Mouse (Mus musculus): ENCODE measurements around the gene Ttn. TPM values are rescaled to one million over a fixed set of nuclear protein-coding genes. Genes with fewer than 3 reads are reported as not detected.

Ttn gene
- total and polyA plus RNA-seq, 3 experiments = under 0.01 to 0.03 TPM; not detected in 1

- no peaks in the 10 kb centered on the region for H3K4me1 ChIP-seq (ENCODE audit: control insufficient read depth in 1 of 2, insufficient read depth in 2 of 2, low read length in 2 of 2)
- no peaks in the 10 kb centered on the region for H3K27me3 ChIP-seq (ENCODE audit: control insufficient read depth in 1 of 2, insufficient read depth in 2 of 2, low read length in 2 of 2)
- no peaks in the 10 kb centered on the region for H3K36me3 ChIP-seq (ENCODE audit: control insufficient read depth in 1 of 2, insufficient read depth in 2 of 2, low read length in 2 of 2)
- TF ChIP-seq MYC (IDR thresholded peaks at IDR 0.05; ENCODE audit: low read depth, low read length) = no peak
- no peak for TF ChIP-seq GABPA (IDR thresholded peaks at IDR 0.05; ENCODE audit: low read depth, low read length)
- no peak for TF ChIP-seq ZMIZ1 (IDR thresholded peaks at IDR 0.05; ENCODE audit: low read depth, low read length)
- no peak for TF ChIP-seq MXI1 (IDR thresholded peaks at IDR 0.05; ENCODE audit: low read depth, low read length)
- TF ChIP-seq TBP (IDR thresholded peaks at IDR 0.05; ENCODE audit: low read depth, low read length) = no peak
- TF ChIP-seq TCF12 (IDR thresholded peaks at IDR 0.05; ENCODE audit: low read depth, low read length) = no peak
- no peak for TF ChIP-seq MYB (IDR thresholded peaks at IDR 0.05; ENCODE audit: low read depth, low read length)
- TF ChIP-seq CHD1 (IDR thresholded peaks at IDR 0.05; ENCODE audit: low read depth, low read length) = no peak
- no peak for TF ChIP-seq ZC3H11A (IDR thresholded peaks at IDR 0.05; ENCODE audit: low read depth, low read length)
- no peak for TF ChIP-seq RAD21 (IDR thresholded peaks at IDR 0.05; ENCODE audit: low read depth, low read length)
- no peak for TF ChIP-seq POLR2AphosphoS5 (IDR thresholded peaks at IDR 0.05; ENCODE audit: borderline replicate concordance, low read depth, low read length)
- no peak for TF ChIP-seq RCOR1 (IDR thresholded peaks at IDR 0.05; ENCODE audit: low read depth, low read length)
- TF ChIP-seq NRF1 (IDR thresholded peaks at IDR 0.05; ENCODE audit: insufficient read depth, low read depth, low read length, poor library complexity, severe bottlenecking) = no peak
- TF ChIP-seq SMC3 (IDR thresholded peaks at IDR 0.05; ENCODE audit: low read depth, low read length) = no peak
- H3K4me3 ChIP-seq (ENCODE audit: control insufficient read depth in 1 of 2, insufficient read depth in 1 of 2, low read depth in 2 of 2, low read length in 2 of 2) = no peak overlapping the region
- H3K27ac ChIP-seq (ENCODE audit: control insufficient read depth, low read depth, low read length) = no peak overlapping the region
- no peak overlapping the region for H3K9ac ChIP-seq (ENCODE audit: control insufficient read depth, low read depth, low read length, poor library complexity, severe bottlenecking)
- H3K79me2 ChIP-seq (ENCODE audit: control insufficient read depth, insufficient read depth, low read length, poor library complexity) = no peaks in the 10 kb centered on the region
- H3K9me3 ChIP-seq (replicated peaks; ENCODE audit: insufficient read depth, low read length) = no peaks in the 10 kb centered on the region
- no peak for DNase-seq (ENCODE audit: low read depth, low spot score)
Measured at GRCm38 (mm10) chr2:76965542-76965941, 16.8 kb downstream of the Ttn start.

- Histone ChIP-seq H3K9ac (ENCODE audit: control insufficient read depth, low read depth, low read length, poor library complexity, severe bottlenecking) (no peak overlapping the region), H3K4me3 (ENCODE audit: control insufficient read depth in 1 of 2, insufficient read depth in 1 of 2, low read depth in 2 of 2, low read length in 2 of 2) (no peak overlapping the region), H3K79me2 (ENCODE audit: control insufficient read depth, insufficient read depth, low read length, poor library complexity) (no peaks in the 10 kb centered on the region), H3K9me3 (replicated peaks; ENCODE audit: insufficient read depth, low read length) (no peaks in the 10 kb centered on the region), H3K36me3 (ENCODE audit: control insufficient read depth in 1 of 2, insufficient read depth in 2 of 2, low read length in 2 of 2) (no peaks in the 10 kb centered on the region), H3K27ac (ENCODE audit: control insufficient read depth, low read depth, low read length) (no peak overlapping the region), H3K27me3 (ENCODE audit: control insufficient read depth in 1 of 2, insufficient read depth in 2 of 2, low read length in 2 of 2) (no peaks in the 10 kb centered on the region), H3K4me1 (ENCODE audit: control insufficient read depth in 1 of 2, insufficient read depth in 2 of 2, low read length in 2 of 2) (no peaks in the 10 kb centered on the region)
- TF ChIP-seq MAFK (IDR thresholded peaks at IDR 0.05; ENCODE audit: borderline replicate concordance, low read depth, low read length) (no peak), KAT2A (conservative IDR thresholded peaks at IDR 0.05; ENCODE audit: low read depth, low read length) (no peak), TAL1 (IDR thresholded peaks at IDR 0.05; ENCODE audit: low read length) (no peak), MAX (IDR thresholded peaks at IDR 0.05; ENCODE audit: low read length) (no peak), E2F4 (IDR thresholded peaks at IDR 0.05; ENCODE audit: borderline replicate concordance, low read depth, low read length) (no peak), GABPA (IDR thresholded peaks at IDR 0.05; ENCODE audit: low read depth, low read length) (no peak), USF2 (IDR thresholded peaks at IDR 0.05; ENCODE audit: borderline replicate concordance in 1 of 2, insufficient read depth in 1 of 2, low read depth in 1 of 2, low read length in 2 of 2) (no peak), ZNF384 (IDR thresholded peaks at IDR 0.05; ENCODE audit: low read depth, low read length) (no peak), HCFC1 (IDR thresholded peaks at IDR 0.05; ENCODE audit: low read depth, low read length) (no peak), MYC (IDR thresholded peaks at IDR 0.05; ENCODE audit: low read depth, low read length) (no peak), ETS1 (IDR thresholded peaks at IDR 0.05; ENCODE audit: low read depth, low read length) (no peak), TBP (IDR thresholded peaks at IDR 0.05; ENCODE audit: low read depth, low read length) (no peak), MXI1 (IDR thresholded peaks at IDR 0.05; ENCODE audit: low read depth, low read length) (no peak), CHD1 (IDR thresholded peaks at IDR 0.05; ENCODE audit: low read depth, low read length) (no peak), GATA1 (IDR thresholded peaks at IDR 0.05; ENCODE audit: low read depth, low read length) (no peak), MAZ (IDR thresholded peaks at IDR 0.05; ENCODE audit: low read depth, low read length) (no peak), RAD21 (IDR thresholded peaks at IDR 0.05; ENCODE audit: low read depth, low read length) (no peak), UBTF (IDR thresholded peaks at IDR 0.05; ENCODE audit: borderline replicate concordance, insufficient read depth, low read depth, low read length) (no peak), POLR2AphosphoS5 (IDR thresholded peaks at IDR 0.05; ENCODE audit: borderline replicate concordance, low read depth, low read length) (no peak)
- no peak for DNase-seq (ENCODE audit: low read depth, low spot score)
Measured at GRCm38 (mm10) chr2:76962045-76962432, 20.3 kb downstream of the Ttn start.

Measured in MEL (cell line).